Mouse (Mus musculus) thymus, adult 2 months (tissue): Measurements from ENCODE around the gene Kcnip2. TPM values are rescaled to one million over a fixed set of nuclear protein-coding genes. Genes with fewer than 3 reads are reported as not detected.
A peak's percentile ranks its signal among the peaks of the same experiment; 100 is the strongest.

Source experiments
- DNase-seq: peaks from one replicate; pipeline ENCODE4 v3.0.0; 2021
- H3K27ac ChIP-seq: fragments of 200-500 bp; 2 replicates; pipeline ENCODE4 v1.5.1; 2012; ENCODE audit warnings: low read length, control low read depth; ENCODE audit not compliant: control insufficient read depth, insufficient read depth
- H3K27me3 ChIP-seq: fragments of 200-500 bp; 2 replicates; pipeline ENCODE4 v1.6.1; 2012; ENCODE audit warnings: mild to moderate bottlenecking, low read length, moderate library complexity, mixed read lengths; ENCODE audit not compliant: control insufficient read depth, insufficient read depth
- H3K36me3 ChIP-seq: fragments of 200-500 bp; 2 replicates; pipeline ENCODE4 v1.6.1; 2012; ENCODE audit warnings: mild to moderate bottlenecking, low read length, moderate library complexity; ENCODE audit not compliant: control insufficient read depth, insufficient read depth
- H3K4me1 ChIP-seq: fragments of 200-500 bp; replicated peaks from 2 replicates; pipeline ENCODE4 v1.6.1; 2012; ENCODE audit warnings: low read length; ENCODE audit not compliant: control insufficient read depth, insufficient read depth
- H3K4me3 ChIP-seq: fragments of 200-500 bp; 2 replicates; pipeline ENCODE4 v1.5.1; 2012; ENCODE audit warnings: mild to moderate bottlenecking, low read length, control low read depth, moderate library complexity; ENCODE audit not compliant: control insufficient read depth, insufficient read depth
- CTCF ChIP-seq: fragments of 200-500 bp; IDR thresholded peaks from 2 replicates; pipeline ENCODE4 v1.5.1; 2012; ENCODE audit warnings: mild to moderate bottlenecking, control low read depth, low read length, moderate library complexity, borderline replicate concordance; ENCODE audit not compliant: control insufficient read depth, poor library complexity, insufficient read depth; ENCODE audit errors: extremely low read depth
- POLR2A ChIP-seq: fragments of 200-500 bp; IDR thresholded peaks from 2 replicates; pipeline ENCODE4 v1.6.1; 2012; ENCODE audit warnings: mild to moderate bottlenecking, low read length, control low read depth, moderate library complexity; ENCODE audit not compliant: control insufficient read depth, poor library complexity, insufficient read depth; ENCODE audit errors: extremely low read depth
- WGBS: fragments of 180-500 bp; shearing (Covaris S2); methylation state at CpG from one replicate; pipeline ENCODE4 v1.1.7; 2018; 5-methylcytosine and 5-hydroxymethylcytosine counted together
- polyA plus RNA-seq: library from polyadenylated mRNA; depleted of rRNA; stranded (reverse); fragments of >200 nt; gene quantifications from 2 replicates; pipeline ENCODE4 v1.2.3, GENCODE M21; 2012

Gene Kcnip2
- polyA plus RNA-seq, 1 experiment = 13.5 TPM

GRCm38 (mm10) chr19:45794718-45795117, 21.1 kb downstream of the Kcnip2 start:
- no peak for DNase-seq
- Histone ChIP-seq H3K27ac (no peak overlapping the region), H3K4me1 (peaks cover 29% of the 10 kb centered on the region), H3K36me3 (no peaks in the 10 kb centered on the region), H3K27me3 (no peaks in the 10 kb centered on the region), H3K4me3 (no peak overlapping the region)
- WGBS = 92% methylated on average over 6 of the region's 6 CpGs
- no peak for TF ChIP-seq POLR2A
- no peak for TF ChIP-seq CTCF

GRCm38 (mm10) chr19:45792404-45792803, 23.5 kb downstream of the Kcnip2 start:
- 98% methylated on average over 6 of the region's 6 CpGs for WGBS
- TF ChIP-seq POLR2A (no peak), CTCF (no peak)
- Histone ChIP-seq H3K4me3 (no peak overlapping the region), H3K27me3 (no peaks in the 10 kb centered on the region), H3K36me3 (no peaks in the 10 kb centered on the region), H3K4me1 (peaks cover 29% of the 10 kb centered on the region), H3K27ac (no peak overlapping the region)
- no peak for DNase-seq

- Histone ChIP-seq H3K4me1 (peaks cover 12% of the 10 kb centered on the region), H3K4me3 (no peak overlapping the region), H3K27me3 (no peaks in the 10 kb centered on the region), H3K36me3 (no peaks in the 10 kb centered on the region), H3K27ac (no peak overlapping the region)
- no peak for TF ChIP-seq CTCF
- no peak for TF ChIP-seq POLR2A
- peak; percentile 26 for DNase-seq
- WGBS = 43% methylated on average over 13 of the region's 13 CpGs
Observed at GRCm38 (mm10) chr19:45789888-45790874, 25.7 kb downstream of the Kcnip2 start.

- no peak for DNase-seq
- Histone ChIP-seq H3K36me3 (no peaks in the 10 kb centered on the region), H3K4me1 (peaks cover 8% of the 10 kb centered on the region), H3K27ac (no peak overlapping the region), H3K4me3 (no peak overlapping the region), H3K27me3 (no peaks in the 10 kb centered on the region)
- TF ChIP-seq POLR2A = no peak
- no peak for TF ChIP-seq CTCF
- WGBS = 82% methylated on average over 7 of the region's 7 CpGs
Observed at GRCm38 (mm10) chr19:45789365-45789764, 26.5 kb downstream of the Kcnip2 start.

GRCm38 (mm10) chr19:45788337-45788736, 27.5 kb downstream of the Kcnip2 start:
- Histone ChIP-seq H3K27ac (no peak overlapping the region), H3K4me3 (no peak overlapping the region), H3K27me3 (no peaks in the 10 kb centered on the region), H3K36me3 (no peaks in the 10 kb centered on the region), H3K4me1 (peaks cover 12% of the 10 kb centered on the region)
- TF ChIP-seq CTCF = no peak
- TF ChIP-seq POLR2A = no peak
- WGBS = 97% methylated on average over 4 of the region's 4 CpGs
- DNase-seq = no peak

GRCm38 (mm10) chr19:45787450-45787849, 28.4 kb downstream of the Kcnip2 start:
- Histone ChIP-seq H3K4me1 (peaks cover 12% of the 10 kb centered on the region), H3K36me3 (no peaks in the 10 kb centered on the region), H3K27ac (no peak overlapping the region), H3K4me3 (no peak overlapping the region), H3K27me3 (no peaks in the 10 kb centered on the region)
- DNase-seq = no peak
- 80% methylated on average over 3 of the region's 3 CpGs for WGBS
- TF ChIP-seq POLR2A = no peak
- no peak for TF ChIP-seq CTCF

- H3K27me3 ChIP-seq = no peaks in the 10 kb centered on the region
- no peaks in the 10 kb centered on the region; the same call in 1 of the 2 replicates for H3K36me3 ChIP-seq
- 93% methylated on average over 3 of the region's 3 CpGs for WGBS
- TF ChIP-seq CTCF (no peak), POLR2A (no peak)
- peaks cover 13% of the 10 kb centered on the region for H3K4me1 ChIP-seq
- no peak overlapping the region for H3K4me3 ChIP-seq
- no peak overlapping the region for H3K27ac ChIP-seq
- no peak for DNase-seq
Observed at GRCm38 (mm10) chr19:45785470-45785869, 30.4 kb downstream of the Kcnip2 start.
